Mouse (Mus musculus): Measurements from ENCODE around the gene Vmac.

Gene Vmac

GRCm38 (mm10) chr17:56717363-56718058, at the start of gene Vmac, which contains the start of gene Ndufa11:
Vmac (minus strand) TSS chr17:56718022.
Ndufa11 (plus strand) TSS chr17:56717767.
- ATAC-seq (ENCODE audit: insufficient number of reproducible peaks, low FRiP score, low TSS enrichment): peak; percentile 79

GRCm38 (mm10) chr17:56766631-56767405, 49.0 kb upstream of the Vmac start:
- ATAC-seq (ENCODE audit: insufficient number of reproducible peaks, low FRiP score, low TSS enrichment): no peak

GRCm38 (mm10) chr17:56765431-56765830, 47.6 kb upstream of the Vmac start:
- ATAC-seq (ENCODE audit: insufficient number of reproducible peaks, low FRiP score, low TSS enrichment): 0 out of 2 replicates have a peak, but pooled peaks have one; percentile 0

DNA sequence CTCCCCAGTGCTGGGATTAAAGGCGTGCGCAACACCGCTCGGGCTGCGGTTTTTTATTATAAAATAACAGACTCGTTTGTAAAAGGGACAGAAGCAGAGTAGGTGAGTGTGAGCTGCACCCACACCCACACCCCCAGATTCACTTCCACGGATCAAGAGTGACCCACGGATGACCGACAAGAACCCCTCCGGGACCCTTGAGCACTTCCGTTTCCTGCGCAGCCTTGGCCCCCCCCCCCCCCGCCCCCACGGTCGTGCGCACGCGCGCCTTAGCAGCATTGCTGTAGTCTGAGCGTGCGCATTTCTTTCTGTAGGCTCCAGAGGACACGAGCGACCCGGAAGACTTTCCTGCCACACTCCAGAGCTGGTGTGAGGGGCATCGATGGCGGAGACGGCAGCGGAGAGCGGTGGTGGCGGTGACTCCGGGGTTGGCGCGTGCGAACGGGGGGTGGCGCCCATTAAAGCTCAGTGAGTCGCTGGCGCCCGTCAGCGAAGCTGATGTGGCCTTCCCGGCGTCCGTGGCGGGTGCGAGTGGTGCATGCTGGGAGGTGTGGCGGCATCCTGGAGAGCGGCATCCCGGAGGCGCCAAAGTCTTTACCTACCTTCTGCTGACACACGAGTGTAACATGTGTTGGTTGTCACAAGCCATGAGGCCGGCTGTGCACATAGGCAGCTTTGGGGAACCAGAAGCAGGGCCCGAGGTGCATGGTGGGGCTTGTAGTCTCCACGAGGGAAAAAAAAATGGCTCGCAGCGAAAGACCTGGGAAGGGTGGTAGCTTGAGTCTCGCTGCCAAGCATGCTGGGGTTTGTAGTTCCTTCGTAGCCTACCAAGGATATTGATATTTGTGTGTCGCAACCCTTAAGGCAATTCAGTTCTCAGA, 46.9 kb upstream of the Vmac start, which contains the start of gene Dus3l:
Dus3l (plus strand) TSS at position 284 of the 881 bp plus-strand sequence.
- ATAC-seq (ENCODE audit: insufficient number of reproducible peaks, low FRiP score, low TSS enrichment): peak; percentile 80

DNA sequence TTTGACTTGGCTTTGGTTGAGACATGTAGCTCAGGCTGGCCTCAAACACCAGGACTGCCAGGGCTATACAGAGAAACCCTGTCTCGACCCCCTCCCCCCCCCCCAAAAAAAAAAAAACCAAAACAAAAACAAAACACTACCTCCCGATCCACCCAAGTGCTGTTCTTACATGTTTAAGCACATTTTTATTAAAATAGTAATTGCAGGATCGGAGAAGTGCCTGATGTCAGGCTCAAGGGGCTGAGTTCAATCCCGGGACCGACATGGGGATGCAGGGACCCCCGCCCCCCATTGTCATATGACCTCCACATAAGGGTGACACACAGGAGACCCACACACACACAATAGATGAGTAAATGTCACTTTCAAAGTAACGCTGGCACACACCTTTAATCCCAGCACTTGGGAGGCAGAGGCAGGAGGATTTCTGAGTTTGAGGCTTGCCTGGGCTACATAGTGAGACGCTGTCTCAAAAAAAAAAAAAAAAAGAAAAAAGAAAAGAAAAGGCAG, 46.0 kb upstream of the Vmac start:
- no peak for ATAC-seq (ENCODE audit: insufficient number of reproducible peaks, low FRiP score, low TSS enrichment)

GRCm38 (mm10) chr17:56762769-56763731, 45.2 kb upstream of the Vmac start:
- no peak for ATAC-seq (ENCODE audit: insufficient number of reproducible peaks, low FRiP score, low TSS enrichment)

GRCm38 (mm10) chr17:56761991-56762410, 44.2 kb upstream of the Vmac start:
- ATAC-seq (ENCODE audit: insufficient number of reproducible peaks, low FRiP score, low TSS enrichment): peak; percentile 14; the same call in 1 of the 2 replicates

DNA sequence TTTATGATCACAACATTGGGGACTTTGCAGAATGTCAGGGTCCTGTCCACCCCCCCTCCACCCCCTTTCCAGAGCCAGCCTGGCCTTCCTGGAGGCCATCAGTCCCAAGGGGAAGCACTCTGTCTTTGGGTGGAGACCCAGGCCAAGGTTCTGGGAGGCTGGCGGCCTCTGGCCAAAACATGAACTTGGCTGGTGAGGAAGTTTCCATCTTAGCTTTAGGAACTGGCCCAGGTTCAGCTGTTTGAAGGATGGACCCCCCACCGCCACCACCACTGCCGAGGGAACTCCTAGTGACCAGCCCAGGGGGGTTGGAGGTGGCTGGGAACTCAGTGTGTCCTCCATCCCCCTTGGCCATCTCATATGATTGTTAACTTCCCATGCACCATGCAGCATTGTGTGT, 43.3 kb upstream of the Vmac start:
- ATAC-seq (ENCODE audit: insufficient number of reproducible peaks, low FRiP score, low TSS enrichment): no peak

DNA sequence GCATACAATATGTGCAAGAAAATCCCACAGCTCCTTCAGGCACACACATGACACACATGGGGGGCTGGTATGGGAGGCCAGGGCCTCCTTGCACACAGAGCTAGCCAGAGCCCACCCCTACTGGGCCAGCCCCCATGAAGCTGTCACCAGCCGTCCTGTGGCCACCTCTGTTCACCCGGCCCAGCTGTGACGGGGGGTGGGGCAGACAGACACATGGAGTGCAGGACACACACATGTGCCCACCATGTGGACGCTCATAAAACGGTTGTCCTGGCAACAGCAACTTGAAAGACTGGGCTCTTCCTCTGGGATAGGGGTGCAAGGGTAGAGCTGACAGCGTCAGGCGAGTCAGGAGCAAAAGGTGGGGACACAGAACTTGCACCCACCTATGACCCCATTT, 41.4 kb upstream of the Vmac start:
- no peak for ATAC-seq (ENCODE audit: insufficient number of reproducible peaks, low FRiP score, low TSS enrichment)

DNA sequence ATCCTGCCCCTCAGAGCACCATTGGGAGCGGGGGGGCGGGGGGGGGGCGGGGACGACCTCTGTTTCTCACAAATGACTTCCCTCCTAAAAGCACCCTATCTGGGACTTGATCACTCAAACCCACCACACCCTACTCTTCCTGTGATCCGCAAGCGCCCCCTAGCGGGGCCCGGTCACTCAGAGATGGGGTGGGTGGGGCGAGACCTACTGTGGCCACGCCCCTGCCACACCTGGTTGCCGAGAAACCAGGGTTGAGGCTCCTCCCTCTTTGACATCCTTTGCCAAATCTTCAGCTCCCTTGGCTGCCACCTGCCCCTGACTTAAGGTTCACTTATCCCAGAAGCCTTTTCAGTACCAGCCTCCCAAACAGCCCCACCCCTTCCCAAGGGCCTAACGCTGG, 40.3 kb upstream of the Vmac start:
- ATAC-seq (ENCODE audit: insufficient number of reproducible peaks, low FRiP score, low TSS enrichment): no peak

DNA sequence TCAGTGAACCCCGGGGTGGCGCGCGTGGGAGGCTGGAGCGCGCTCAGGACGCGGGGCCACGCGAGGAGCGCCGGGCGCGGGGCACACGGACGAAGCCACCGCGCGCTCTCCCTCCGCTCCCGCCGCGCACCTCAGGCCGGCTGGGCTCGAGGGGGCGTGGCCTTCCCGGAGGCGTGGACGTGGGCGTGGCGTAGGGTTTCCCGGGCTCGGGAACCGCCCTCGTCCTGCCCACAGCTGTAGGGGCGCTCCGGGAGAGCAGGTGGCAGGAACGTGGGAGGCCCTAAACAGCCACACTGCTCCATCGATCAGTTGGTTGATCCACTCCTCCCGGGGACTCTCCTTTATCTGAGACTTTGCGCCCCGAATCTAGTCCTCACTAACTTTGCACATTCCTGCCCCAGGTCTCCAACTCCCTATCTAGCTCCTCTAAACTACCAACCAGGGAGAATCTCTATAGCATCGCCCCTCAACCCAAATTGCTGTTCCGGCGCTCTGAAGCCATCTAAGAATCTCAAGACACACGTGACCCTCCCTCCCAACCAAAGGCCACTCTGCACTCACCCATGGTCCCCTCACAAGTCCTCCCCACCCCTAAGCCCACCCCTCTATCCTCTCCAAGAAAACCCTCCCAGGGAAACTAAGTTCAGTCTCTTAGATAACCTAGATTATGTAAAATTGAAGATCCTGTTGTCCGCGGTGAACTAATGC, 39.7 kb upstream of the Vmac start, which contains the start of gene Nrtn:
Nrtn (minus strand) TSS at position 115 of the 708 bp plus-strand sequence.
- ATAC-seq (ENCODE audit: insufficient number of reproducible peaks, low FRiP score, low TSS enrichment): no peak

- no peak for ATAC-seq (ENCODE audit: insufficient number of reproducible peaks, low FRiP score, low TSS enrichment)
Observed at GRCm38 (mm10) chr17:56756703-56757399, 39.0 kb upstream of the Vmac start.

DNA sequence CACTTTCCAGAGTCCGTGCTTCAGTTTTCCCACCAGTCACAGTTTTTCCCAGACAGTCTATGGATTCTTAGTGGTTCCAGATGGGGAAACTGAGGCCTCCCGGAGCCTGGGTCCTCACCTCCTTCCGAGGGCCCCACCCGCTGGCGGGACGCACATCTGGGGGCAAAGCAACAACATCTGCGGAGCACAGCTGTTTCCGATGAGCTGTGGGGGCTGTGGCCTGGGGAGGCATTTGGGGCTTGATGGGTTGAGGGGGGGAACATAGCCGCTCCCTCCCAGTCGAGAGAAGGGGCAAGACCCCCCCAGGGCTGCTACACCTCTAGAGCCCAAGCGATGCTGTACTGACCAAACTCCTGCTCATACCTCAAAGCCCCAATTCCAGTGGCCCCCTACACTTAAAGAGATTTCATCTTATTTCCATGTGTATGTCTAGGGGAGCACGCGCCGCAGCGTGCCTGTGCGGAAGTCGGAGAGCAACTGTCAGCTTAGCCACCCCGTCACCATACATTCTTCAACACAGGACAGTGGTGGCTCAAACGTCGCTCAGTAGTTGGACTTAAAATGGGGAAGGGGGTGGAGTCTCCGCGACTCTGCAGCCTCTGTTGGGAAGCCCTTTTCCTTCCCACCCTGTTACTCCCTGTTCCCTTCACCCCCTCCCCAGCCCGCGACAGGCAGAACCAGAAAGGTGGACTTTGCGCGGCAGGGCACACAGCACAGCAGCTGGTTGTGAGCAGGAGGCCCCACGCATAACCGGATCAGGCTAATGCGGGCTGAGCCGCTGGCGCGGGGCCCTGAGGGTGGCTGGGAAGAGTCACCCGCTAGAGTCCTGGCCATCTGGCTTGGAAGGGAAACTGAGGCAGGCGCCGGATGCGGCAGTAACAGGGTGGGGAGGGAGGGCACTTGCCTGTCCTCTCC, 36.7 kb upstream of the Vmac start:
- ATAC-seq (ENCODE audit: insufficient number of reproducible peaks, low FRiP score, low TSS enrichment): no peak

DNA sequence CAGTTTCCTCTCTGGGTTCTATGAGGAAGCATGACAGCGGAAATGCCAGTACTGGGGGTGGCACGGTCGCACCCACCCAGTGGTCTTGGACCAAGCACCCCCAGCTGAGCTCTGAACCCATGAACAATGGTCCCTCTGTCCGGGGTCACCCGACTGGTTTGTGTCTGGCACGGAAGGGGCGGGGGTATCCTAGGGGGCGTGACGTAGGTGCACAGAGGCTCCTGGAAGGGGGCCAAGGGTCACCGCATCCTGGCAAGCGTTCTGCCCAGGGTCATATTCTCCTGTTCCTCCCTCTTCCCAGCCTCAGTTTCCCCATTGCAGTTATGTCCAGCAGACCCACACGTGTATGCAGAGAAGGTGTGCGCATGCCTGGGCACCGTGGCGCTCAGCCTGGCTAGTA, 35.6 kb upstream of the Vmac start:
- no peak for ATAC-seq (ENCODE audit: insufficient number of reproducible peaks, low FRiP score, low TSS enrichment)

DNA sequence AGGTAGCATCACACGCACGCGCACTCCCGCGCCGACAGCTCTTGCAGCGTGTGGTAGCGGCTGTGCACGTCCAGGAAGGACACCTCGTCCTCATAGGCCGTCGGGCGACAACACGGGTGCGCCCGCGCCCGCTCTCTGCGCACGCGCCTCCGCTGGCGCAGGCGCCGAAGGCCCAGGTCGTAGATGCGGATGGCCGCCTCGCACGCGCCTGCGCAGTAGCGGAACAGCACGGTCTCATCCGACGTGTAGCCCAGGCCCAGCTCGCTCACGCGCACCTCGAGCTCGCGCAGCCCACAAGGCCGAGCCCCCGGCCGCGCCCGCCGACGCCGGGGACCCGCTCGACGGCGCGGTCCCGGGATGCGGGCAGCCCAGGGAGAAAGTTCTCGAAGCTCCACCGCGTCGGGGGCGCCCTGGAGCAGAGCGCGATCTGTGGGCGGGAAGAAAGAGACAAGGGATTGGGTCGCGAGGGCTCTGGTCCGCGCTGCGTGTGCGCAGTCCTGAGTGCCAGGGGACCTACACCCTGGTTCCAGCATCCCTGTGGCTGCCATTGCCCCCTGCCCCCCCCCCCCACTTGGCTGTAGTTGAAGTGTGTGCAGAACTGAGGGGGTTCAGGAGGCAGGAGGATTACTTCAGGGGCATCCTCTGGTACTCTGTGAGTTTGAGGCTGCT, 33.7 kb upstream of the Vmac start:
- ATAC-seq (ENCODE audit: insufficient number of reproducible peaks, low FRiP score, low TSS enrichment): no peak

DNA sequence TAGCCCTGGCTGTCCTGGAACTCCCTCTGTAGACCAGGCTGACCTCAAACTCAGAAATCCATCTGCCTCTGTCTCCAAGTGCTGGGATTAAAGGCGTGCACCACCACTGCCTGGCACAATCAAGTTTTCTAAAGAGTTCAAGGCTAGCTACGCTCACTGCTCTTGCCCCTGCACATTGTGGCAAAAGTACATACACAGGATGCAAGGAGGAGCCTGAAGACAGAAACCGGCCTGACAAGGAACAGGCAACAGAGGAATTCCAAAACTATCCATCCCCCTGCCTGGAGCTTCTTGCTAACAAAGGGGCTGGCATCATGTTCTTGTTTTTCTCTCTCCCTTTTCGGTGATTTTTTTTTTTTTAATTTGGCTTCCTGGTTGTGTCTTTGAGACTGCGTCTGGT, 26.4 kb upstream of the Vmac start:
- no peak for ATAC-seq (ENCODE audit: insufficient number of reproducible peaks, low FRiP score, low TSS enrichment)

All from cerebellum, adult (tissue).